Mouse (Mus musculus): ENCODE data around the gene C130050O18Rik. TPM values are rescaled to one million over a fixed set of nuclear protein-coding genes. Genes with fewer than 3 reads are reported as not detected.

C130050O18Rik gene
- total and polyA plus RNA-seq, 3 experiments, result 0.68 to 1.1 (median 0.98) TPM

DNA sequence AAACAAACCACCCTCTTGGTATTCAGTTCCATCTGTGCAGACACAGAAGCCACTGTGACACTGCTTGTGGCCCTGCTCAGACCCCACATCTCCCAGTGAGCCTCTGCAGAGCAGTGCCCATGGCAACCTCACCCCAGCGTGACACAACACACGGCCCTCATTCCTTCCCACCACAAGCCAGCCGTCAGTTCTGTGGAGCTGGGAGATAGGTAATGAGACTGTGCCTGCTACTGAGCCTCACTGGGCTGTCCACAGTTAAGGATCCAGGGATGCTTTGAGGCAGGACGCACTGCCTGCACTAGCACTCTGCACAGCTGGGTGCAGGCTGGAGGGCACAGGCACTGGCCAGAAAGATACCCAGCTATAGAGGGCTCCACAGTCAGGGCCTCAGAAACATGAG, 44.8 kb downstream of the C130050O18Rik start:
- Histone ChIP-seq H3K4me3 (no peak overlapping the region), H3K27me3 (ENCODE audit: control insufficient read depth, insufficient read depth, low read length) (no peaks in the 10 kb centered on the region), H3K9ac (ENCODE audit: low read depth, low read length) (no peak overlapping the region), H3K4me1 (ENCODE audit: control insufficient read depth, insufficient read depth, low read length) (no peaks in the 10 kb centered on the region), H3K27ac (no peak overlapping the region), H3K36me3 (ENCODE audit: control insufficient read depth, insufficient read depth, low read length) (no peaks in the 10 kb centered on the region), H3K79me2 (replicated peaks; ENCODE audit: control insufficient read depth, insufficient read depth, low read length) (no peaks in the 10 kb centered on the region)
- WGBS, result 56% methylated on average over 4 of the region's 4 CpGs
- no peak for TF ChIP-seq POLR2A (IDR thresholded peaks at IDR 0.05; ENCODE audit: insufficient read depth, low read depth, low read length)
- TF ChIP-seq CTCF (IDR thresholded peaks at IDR 0.05), result no peak
- TF ChIP-seq EP300 (IDR thresholded peaks at IDR 0.05; ENCODE audit: insufficient read depth, low read depth, low read length), result no peak
- no peak for DNase-seq
- intact Hi-C loops (cut with DNase I), result no loop called here

DNA sequence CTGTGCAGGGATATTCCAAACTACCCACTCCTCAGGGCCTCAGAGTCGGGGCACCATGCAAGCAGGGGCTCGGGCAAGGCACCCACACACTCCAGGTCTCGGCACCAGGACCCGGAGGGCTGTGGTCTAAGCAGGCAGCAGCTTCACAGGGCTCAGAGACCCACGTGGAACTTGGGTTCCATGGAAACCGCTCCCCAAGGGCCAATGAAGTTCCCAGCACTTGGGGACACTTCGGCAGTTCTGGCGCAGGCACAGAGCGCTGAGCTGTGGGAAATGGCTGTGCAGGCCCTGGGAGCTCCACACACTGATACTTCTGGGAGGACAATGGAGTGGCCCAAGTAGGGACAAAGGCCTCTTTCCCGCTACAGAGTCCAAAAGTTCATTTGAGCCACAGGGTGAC, 48.0 kb downstream of the C130050O18Rik start:
- H3K79me2 ChIP-seq (replicated peaks; ENCODE audit: control insufficient read depth, insufficient read depth, low read length), result no peaks in the 10 kb centered on the region
- peak in 1 of 2 experiments; percentile 35 for DNase-seq
- no peaks in the 10 kb centered on the region for H3K27me3 ChIP-seq (ENCODE audit: control insufficient read depth, insufficient read depth, low read length)
- H3K4me3 ChIP-seq, result no peak overlapping the region
- no peak overlapping the region for H3K9ac ChIP-seq (ENCODE audit: low read depth, low read length)
- peak overlapping the region; percentile 52 for H3K27ac ChIP-seq
- no peaks in the 10 kb centered on the region for H3K4me1 ChIP-seq (ENCODE audit: control insufficient read depth, insufficient read depth, low read length)
- intact Hi-C loops (cut with DNase I), result no loop called here
- no peaks in the 10 kb centered on the region for H3K36me3 ChIP-seq (ENCODE audit: control insufficient read depth, insufficient read depth, low read length)
- TF ChIP-seq CTCF (IDR thresholded peaks at IDR 0.05) (no peak), POLR2A (IDR thresholded peaks at IDR 0.05; ENCODE audit: insufficient read depth, low read depth, low read length) (no peak), EP300 (IDR thresholded peaks at IDR 0.05; ENCODE audit: insufficient read depth, low read depth, low read length) (no peak)
- 80% methylated on average over 10 of the region's 10 CpGs for whole genome bisulfite sequencing

DNA sequence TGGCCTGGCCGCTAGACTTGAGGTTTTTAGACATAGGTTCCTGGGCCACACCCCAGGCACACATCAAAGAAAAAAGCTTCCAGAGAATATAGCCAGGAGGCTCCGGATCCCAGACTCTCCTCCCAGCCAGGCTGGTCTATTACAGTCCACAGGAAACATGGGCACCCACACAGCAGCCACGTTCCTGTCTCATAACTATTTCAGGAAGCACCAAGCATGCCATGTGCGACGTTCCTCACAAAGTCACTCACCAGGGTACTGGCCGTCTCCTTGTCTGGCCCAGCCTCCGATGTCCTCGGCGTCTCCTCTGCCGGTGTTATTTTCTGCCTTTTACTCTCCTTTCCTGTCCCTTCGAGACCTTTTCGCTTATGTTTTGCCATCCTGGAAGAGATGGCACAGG, 50.1 kb downstream of the C130050O18Rik start:
- 81% methylated on average over 12 of the region's 12 CpGs for WGBS
- no peak for TF ChIP-seq POLR2A (IDR thresholded peaks at IDR 0.05; ENCODE audit: insufficient read depth, low read depth, low read length)
- no peak for TF ChIP-seq EP300 (IDR thresholded peaks at IDR 0.05; ENCODE audit: insufficient read depth, low read depth, low read length)
- TF ChIP-seq CTCF (IDR thresholded peaks at IDR 0.05), result no peak
- Histone ChIP-seq H3K79me2 (replicated peaks; ENCODE audit: control insufficient read depth, insufficient read depth, low read length) (no peaks in the 10 kb centered on the region), H3K4me1 (ENCODE audit: control insufficient read depth, insufficient read depth, low read length) (no peaks in the 10 kb centered on the region), H3K27ac (no peak overlapping the region; the same call in 1 of the 2 replicates), H3K36me3 (ENCODE audit: control insufficient read depth, insufficient read depth, low read length) (no peaks in the 10 kb centered on the region), H3K4me3 (no peak overlapping the region), H3K27me3 (ENCODE audit: control insufficient read depth, insufficient read depth, low read length) (no peaks in the 10 kb centered on the region), H3K9ac (ENCODE audit: low read depth, low read length) (no peak overlapping the region)
- intact Hi-C loops (cut with DNase I), result no loop called here
- DNase-seq, result no peak

GRCm38 (mm10) chr5:139457241-139457640, 52.2 kb downstream of the C130050O18Rik start:
- H3K27ac ChIP-seq, result no peak overlapping the region
- intact Hi-C loops (cut with DNase I), result no loop called here

DNA sequence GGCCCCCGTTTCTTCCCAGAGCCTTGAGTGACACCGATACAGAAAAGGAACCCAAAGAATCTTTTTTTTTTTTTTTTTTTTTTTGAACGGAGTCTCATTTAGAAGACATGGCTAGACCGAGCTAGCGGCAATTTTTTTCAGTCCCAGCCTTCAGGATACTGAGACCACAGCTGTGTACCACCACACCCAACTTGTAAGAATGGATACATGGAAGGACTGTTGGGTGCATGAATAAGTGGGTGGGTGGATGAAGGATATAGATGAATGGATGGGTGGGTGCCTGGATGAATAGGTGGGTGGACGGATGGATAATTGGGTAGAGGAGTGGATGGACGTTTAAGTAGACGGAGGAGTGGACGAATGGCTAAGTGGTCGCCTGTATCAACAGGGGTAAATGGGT, 54.9 kb downstream of the C130050O18Rik start:
- Histone ChIP-seq H3K4me3 (peak overlapping the region; percentile 77), H3K9ac (ENCODE audit: low read depth, low read length) (peak overlapping the region; percentile 66), H3K27me3 (ENCODE audit: control insufficient read depth, insufficient read depth, low read length) (no peaks in the 10 kb centered on the region), H3K36me3 (ENCODE audit: control insufficient read depth, insufficient read depth, low read length) (no peaks in the 10 kb centered on the region), H3K4me1 (ENCODE audit: control insufficient read depth, insufficient read depth, low read length) (no peaks in the 10 kb centered on the region), H3K27ac (no peak overlapping the region), H3K79me2 (replicated peaks; ENCODE audit: control insufficient read depth, insufficient read depth, low read length) (no peaks in the 10 kb centered on the region)
- intact Hi-C loops (cut with DNase I), result loop anchor here (1.0 to 5.0 kb wide), 2 partner anchors 24 to 53 kb away; partner anchors contain the start of genes C130050O18Rik and Zfand2a
- DNase-seq, result no peak
- WGBS, result 5% methylated on average over 10 of the region's 10 CpGs
- no peak for TF ChIP-seq POLR2A (IDR thresholded peaks at IDR 0.05; ENCODE audit: insufficient read depth, low read depth, low read length)
- TF ChIP-seq CTCF (IDR thresholded peaks at IDR 0.05), result no peak
- TF ChIP-seq EP300 (IDR thresholded peaks at IDR 0.05; ENCODE audit: insufficient read depth, low read depth, low read length), result no peak

More at GRCm38 (mm10) chr5:139457241-139457640, 52.2 kb downstream of the C130050O18Rik start:
- Histone ChIP-seq H3K4me1 (ENCODE audit: control insufficient read depth, insufficient read depth, low read length) (no peaks in the 10 kb centered on the region), H3K27me3 (ENCODE audit: control insufficient read depth, insufficient read depth, low read length) (no peaks in the 10 kb centered on the region), H3K4me3 (no peak overlapping the region), H3K9ac (ENCODE audit: low read depth, low read length) (no peak overlapping the region), H3K36me3 (ENCODE audit: control insufficient read depth, insufficient read depth, low read length) (no peaks in the 10 kb centered on the region), H3K79me2 (replicated peaks; ENCODE audit: control insufficient read depth, insufficient read depth, low read length) (no peaks in the 10 kb centered on the region)
- TF ChIP-seq POLR2A (IDR thresholded peaks at IDR 0.05; ENCODE audit: insufficient read depth, low read depth, low read length), result no peak
- TF ChIP-seq EP300 (IDR thresholded peaks at IDR 0.05; ENCODE audit: insufficient read depth, low read depth, low read length), result no peak
- TF ChIP-seq CTCF (IDR thresholded peaks at IDR 0.05), result no peak
- DNase-seq, result no peak
- 82% methylated on average over 8 of the region's 8 CpGs for WGBS

GRCm38 (mm10) chr5:139460384-139461067, 55.4 kb downstream of the C130050O18Rik start, which contains the start of gene 3110082I17Rik:
Gene 3110082I17Rik (minus strand): TSS chr5:139460527.
- H3K27me3 ChIP-seq (ENCODE audit: control insufficient read depth, insufficient read depth, low read length), result no peaks in the 10 kb centered on the region
- 4% methylated on average over 42 of the region's 42 CpGs for WGBS
- H3K27ac ChIP-seq, result no peak within 1 kb of the TSS
- intact Hi-C loops (cut with DNase I), result loop anchor here (1.0 to 5.0 kb wide), 2 partner anchors 24 to 53 kb away; partner anchors contain the start of genes C130050O18Rik and Zfand2a
- peak within 1 kb of the TSS; percentile 77 for H3K4me3 ChIP-seq
- no peaks in the 10 kb centered on the region for H3K4me1 ChIP-seq (ENCODE audit: control insufficient read depth, insufficient read depth, low read length)
- TF ChIP-seq CTCF (IDR thresholded peaks at IDR 0.05) (no peak), POLR2A (IDR thresholded peaks at IDR 0.05; ENCODE audit: insufficient read depth, low read depth, low read length) (0 out of 2 replicates have a peak, but pooled peaks have one; percentile 22), EP300 (IDR thresholded peaks at IDR 0.05; ENCODE audit: insufficient read depth, low read depth, low read length) (peak; percentile 71; the same call in 1 of the 2 replicates)
- H3K79me2 ChIP-seq (replicated peaks; ENCODE audit: control insufficient read depth, insufficient read depth, low read length), result no peaks in the 10 kb centered on the region
- no peaks in the 10 kb centered on the region for H3K36me3 ChIP-seq (ENCODE audit: control insufficient read depth, insufficient read depth, low read length)
- H3K9ac ChIP-seq (ENCODE audit: low read depth, low read length), result peak within 1 kb of the TSS; percentile 66
- peak; percentile 97 to 99 for DNase-seq

Data from heart, adult 2 months (tissue).